Mouse (Mus musculus) kidney, postnatal 0 days (tissue): ENCODE data around the gene Edem2. TPM values are rescaled to one million over a fixed set of nuclear protein-coding genes. Genes with fewer than 3 reads are reported as not detected.
"Not testable (repeated sequence)": the region's sequence is repeated elsewhere in the genome, so short reads cannot be mapped to it uniquely, and the experiment has no call there.

Experiments
- ATAC-seq: fragments of 200-750 bp; cut with Nextera tagmentation; replicated peaks from 2 replicates; pipeline ENCODE4 v1.8.0; 2017; ENCODE audit warnings: low read depth, moderate number of reproducible peaks, moderate TSS enrichment, moderate library complexity; ENCODE audit not compliant: low FRiP score
- DNase-seq: peaks from one replicate; pipeline ENCODE4 v3.0.0-alpha.2; 2016; ENCODE audit warnings: low spot score
- H3K27ac ChIP-seq: fragments of 300-500 bp; sonication (generic); 2 replicates; pipeline ENCODE4 v1.5.1; 2014; ENCODE audit warnings: mild to moderate bottlenecking
- H3K27me3 ChIP-seq: fragments of 300-500 bp; sonication (generic); 2 replicates; pipeline ENCODE4 v1.6.1; 2014; ENCODE audit warnings: low read length, mixed read lengths; ENCODE audit not compliant: insufficient read depth
- H3K36me3 ChIP-seq: fragments of 300-500 bp; sonication (generic); 2 replicates; pipeline ENCODE4 v1.6.1; 2014; ENCODE audit warnings: low read length, mixed read lengths; ENCODE audit not compliant: insufficient read depth
- H3K4me1 ChIP-seq: fragments of 300-500 bp; sonication (generic); replicated peaks from 2 replicates; pipeline ENCODE4 v1.6.1; 2014; ENCODE audit warnings: antibody characterized with exemption, low read length, mixed read lengths; ENCODE audit not compliant: insufficient read depth
- H3K4me2 ChIP-seq: fragments of 300-500 bp; sonication (generic); 2 replicates; pipeline ENCODE4 v1.6.1; 2014; ENCODE audit warnings: mild to moderate bottlenecking, low read length, moderate library complexity, mixed read lengths
- H3K4me3 ChIP-seq: fragments of 300-500 bp; sonication (generic); replicated peaks from 2 replicates; pipeline ENCODE4 v1.5.1; 2014; ENCODE audit warnings: low read depth, low read length
- H3K9ac ChIP-seq: fragments of 300-500 bp; sonication (generic); 2 replicates; pipeline ENCODE4 v1.6.1; 2014; ENCODE audit warnings: low read depth, low read length
- H3K9me3 ChIP-seq: fragments of 300-500 bp; sonication (generic); replicated peaks from 2 replicates; pipeline ENCODE4 v1.6.1; 2016; ENCODE audit warnings: low read length, inconsistent platforms, mixed read lengths
- CTCF ChIP-seq: IDR thresholded peaks from 2 replicates; pipeline ENCODE4 v1.5.1; 2016; ENCODE audit warnings: antibody characterized with exemption, low read depth, mild to moderate bottlenecking, moderate library complexity
- WGBS: fragments of 180-500 bp; shearing (Covaris S2); extraction: QIAGEN DNeasy Blood & Tissue Kit; methylation state at CpG from one replicate; pipeline ENCODE4 v1.1.7; 2014; 5-methylcytosine and 5-hydroxymethylcytosine counted together
- polyA plus RNA-seq: library from polyadenylated mRNA; unstranded; fragments of >200 nt; fragmentation: Nextera tagmentation; extraction: Ambion mirVana; gene quantifications from 2 replicates; pipeline ENCODE4 v1.2.1, GENCODE M21; 2015

Edem2 gene
- polyA plus RNA-seq, 1 experiment from 2014 or later: 36.4 TPM

DNA sequence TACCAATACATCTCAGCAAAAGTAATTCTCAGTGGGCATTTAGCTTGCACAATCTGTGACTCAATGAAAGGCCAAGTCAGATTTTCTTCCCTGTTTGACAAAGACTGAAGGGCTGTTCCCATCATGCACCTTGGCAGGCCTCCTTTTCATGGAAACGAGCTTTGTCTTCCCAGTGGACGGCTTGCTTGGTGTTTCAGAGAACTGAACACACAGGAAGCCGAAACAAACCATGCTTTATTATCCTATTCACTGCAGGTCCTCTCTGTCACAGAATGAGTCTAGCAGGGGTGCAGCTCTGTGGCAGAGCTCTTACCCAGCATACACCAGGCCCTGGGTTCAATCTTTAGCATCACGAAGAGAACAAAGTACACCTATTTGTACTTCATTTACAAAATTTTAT lies 25.6 kb downstream of the Edem2 start:
- no peak for ATAC-seq
- TF ChIP-seq CTCF: no peak
- Histone ChIP-seq H3K4me3 (no peak overlapping the region), H3K9me3 (no peaks in the 10 kb centered on the region), H3K4me2 (no peak overlapping the region), H3K27me3 (no peaks in the 10 kb centered on the region), H3K27ac (no peak overlapping the region), H3K36me3 (peaks cover 13% of the 10 kb centered on the region; the same call in 1 of the 2 replicates), H3K4me1 (no peaks in the 10 kb centered on the region), H3K9ac (no peak overlapping the region)
- WGBS: 57% methylated on average over 4 of the region's 4 CpGs
- DNase-seq: no peak

DNA sequence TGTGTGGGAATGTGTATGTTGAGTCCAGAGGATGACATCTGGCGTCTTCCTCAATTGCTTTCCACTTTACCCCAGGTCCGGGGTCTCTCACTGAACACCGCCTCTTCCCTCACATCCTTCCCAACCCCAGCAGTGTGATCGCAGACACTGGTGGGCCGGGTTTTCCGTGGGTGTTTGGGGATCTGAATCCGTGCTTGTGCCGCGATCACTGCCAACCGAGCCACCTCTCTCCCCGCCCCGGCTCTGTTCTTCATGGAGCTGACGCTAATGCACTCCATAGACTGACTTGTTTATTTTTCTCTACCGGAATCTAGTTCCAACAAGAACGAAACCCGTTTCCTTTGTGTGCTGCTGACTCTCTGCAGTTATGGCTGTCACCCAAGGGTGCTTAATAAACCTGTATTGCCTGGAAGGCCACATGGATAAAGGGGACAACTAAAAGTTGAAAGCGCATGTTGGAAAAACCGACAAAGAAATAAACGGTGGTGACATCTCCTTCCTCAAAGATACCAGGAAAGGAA lies 27.8 kb downstream of the Edem2 start:
- WGBS: 86% methylated on average over 19 of the region's 19 CpGs
- no peak overlapping the region for H3K9ac ChIP-seq
- DNase-seq: no peak

DNA sequence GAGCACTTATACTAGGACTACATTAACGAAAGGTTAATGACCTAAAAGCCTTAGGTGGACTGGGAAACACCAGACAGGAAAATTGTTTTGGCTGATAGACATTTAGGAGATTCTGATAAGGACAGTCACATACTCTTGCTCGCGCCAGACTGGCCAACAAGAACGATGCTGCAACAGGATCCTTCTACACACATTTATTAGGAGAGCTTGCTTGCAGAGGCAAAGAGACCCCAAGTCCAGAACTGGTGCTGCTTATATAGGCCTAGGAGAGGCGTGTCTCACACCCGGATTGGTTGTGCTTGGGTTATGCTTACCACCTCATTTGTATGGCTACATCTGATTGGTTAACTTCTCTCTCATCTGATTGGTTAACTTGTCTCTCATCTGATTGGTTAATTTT lies 30.8 kb downstream of the Edem2 start:
- not testable (repeated sequence) for H3K27me3 ChIP-seq, H3K9ac ChIP-seq, DNase-seq, H3K4me1 ChIP-seq, H3K4me2 ChIP-seq, ATAC-seq, H3K4me3 ChIP-seq, H3K36me3 ChIP-seq, H3K27ac ChIP-seq, H3K9me3 ChIP-seq
- WGBS: 93% methylated on average over 6 of the region's 6 CpGs

More for the DNA sequence above, 27.8 kb downstream of the Edem2 start:
- TF ChIP-seq CTCF: no peak
- Histone ChIP-seq H3K27ac (no peak overlapping the region), H3K9me3 (no peaks in the 10 kb centered on the region), H3K4me2 (no peak overlapping the region), H3K4me3 (no peak overlapping the region), H3K4me1 (no peaks in the 10 kb centered on the region), H3K36me3 (0 out of 2 replicates have a peak, but pooled peaks cover 9% of the 10 kb centered on the region), H3K27me3 (no peaks in the 10 kb centered on the region)
- no peak for ATAC-seq

DNA sequence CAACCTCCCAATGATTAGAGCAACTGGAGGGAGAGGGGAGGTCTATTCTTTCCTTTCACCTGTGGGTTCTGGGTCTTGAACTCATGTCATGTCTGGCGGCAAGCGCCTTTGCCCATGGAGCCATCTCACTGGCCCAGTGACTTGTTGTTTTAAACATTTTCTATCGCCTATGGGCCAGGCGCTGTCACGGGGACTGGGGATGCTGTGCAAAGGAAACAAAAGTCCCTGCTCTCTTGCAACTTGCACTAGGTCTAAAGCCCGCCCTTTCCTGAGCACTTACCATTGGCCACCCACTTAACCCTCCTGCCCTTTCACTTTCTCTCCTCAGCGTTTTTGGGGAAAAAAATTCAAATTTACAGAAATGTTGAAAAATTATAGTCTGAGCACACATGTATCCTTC lies 32.4 kb downstream of the Edem2 start:
- Histone ChIP-seq H3K9me3 (no peaks in the 10 kb centered on the region), H3K27ac (no peak overlapping the region), H3K4me3 (no peak overlapping the region), H3K4me2 (no peak overlapping the region), H3K4me1 (no peaks in the 10 kb centered on the region), H3K9ac (no peak overlapping the region), H3K27me3 (no peaks in the 10 kb centered on the region), H3K36me3 (0 out of 2 replicates have a peak, but pooled peaks cover 4% of the 10 kb centered on the region)
- WGBS: 75% methylated on average over 7 of the region's 7 CpGs
- DNase-seq (no peak), ATAC-seq (no peak)
- TF ChIP-seq CTCF: no peak

- ATAC-seq (no peak), DNase-seq (peak; percentile 86)
- H3K36me3 ChIP-seq: 0 out of 2 replicates have a peak, but pooled peaks cover under 1% of the 10 kb centered on the region
- WGBS: 21% methylated on average over 7 of the region's 7 CpGs
- no peak overlapping the region for H3K9ac ChIP-seq
- no peaks in the 10 kb centered on the region for H3K4me1 ChIP-seq
- H3K27me3 ChIP-seq: no peaks in the 10 kb centered on the region
- no peak overlapping the region for H3K27ac ChIP-seq
- no peak overlapping the region for H3K4me3 ChIP-seq
- no peak overlapping the region for H3K4me2 ChIP-seq
- H3K9me3 ChIP-seq: no peaks in the 10 kb centered on the region
- peak; percentile 97 for TF ChIP-seq CTCF
Observed at GRCm38 (mm10) chr2:155696091-155696558, 33.1 kb downstream of the Edem2 start.

GRCm38 (mm10) chr2:155695316-155695715 lies 34.0 kb downstream of the Edem2 start:
- 74% methylated on average over 3 of the region's 3 CpGs for WGBS
- Histone ChIP-seq H3K27me3 (no peaks in the 10 kb centered on the region), H3K4me2 (no peak overlapping the region), H3K9me3 (no peaks in the 10 kb centered on the region), H3K36me3 (no peaks in the 10 kb centered on the region), H3K4me3 (no peak overlapping the region), H3K9ac (no peak overlapping the region), H3K4me1 (0 out of 2 replicates have a peak, but pooled peaks cover 6% of the 10 kb centered on the region), H3K27ac (no peak overlapping the region)
- TF ChIP-seq CTCF: no peak
- no peak for ATAC-seq
- DNase-seq: no peak

GRCm38 (mm10) chr2:155694564-155694963 lies 34.7 kb downstream of the Edem2 start:
- WGBS: 57% methylated on average over 2 of the region's 2 CpGs

More at GRCm38 (mm10) chr2:155694564-155694963, 34.7 kb downstream of the Edem2 start:
- DNase-seq (no peak), ATAC-seq (no peak)
- Histone ChIP-seq H3K9me3 (no peaks in the 10 kb centered on the region), H3K4me1 (0 out of 2 replicates have a peak, but pooled peaks cover 10% of the 10 kb centered on the region), H3K36me3 (no peaks in the 10 kb centered on the region), H3K4me2 (no peak overlapping the region), H3K9ac (no peak overlapping the region), H3K4me3 (no peak overlapping the region), H3K27me3 (no peaks in the 10 kb centered on the region), H3K27ac (no peak overlapping the region)
- TF ChIP-seq CTCF: no peak
